Mouse (Mus musculus): ENCODE data around the gene Itm2c. TPM values are rescaled to one million over a fixed set of nuclear protein-coding genes. Genes with fewer than 3 reads are reported as not detected.

The Itm2c gene
- total and polyA plus RNA-seq, 3 experiments, result 76.6 to 107 (median 96.2) TPM

GRCm38 (mm10) chr1:85870001-85870400 is 24.1 kb upstream of the Itm2c start:
- TF ChIP-seq ZNF384 (IDR thresholded peaks at IDR 0.05; ENCODE audit: low read depth, low read length), result no peak
- no peak for TF ChIP-seq MAX (IDR thresholded peaks at IDR 0.05; ENCODE audit: low read length)
- no peak for TF ChIP-seq ETS1 (conservative IDR thresholded peaks at IDR 0.05; ENCODE audit: low read depth, low read length)
- no peak for TF ChIP-seq POLR2A (IDR thresholded peaks at IDR 0.05; ENCODE audit: low read depth, low read length)
- TF ChIP-seq KAT2A (IDR thresholded peaks at IDR 0.05; ENCODE audit: insufficient replicate concordance, low read length), result no peak
- TF ChIP-seq NELFE (IDR thresholded peaks at IDR 0.05; ENCODE audit: low read depth, low read length), result no peak
- no peak for TF ChIP-seq HCFC1 (IDR thresholded peaks at IDR 0.05; ENCODE audit: low read depth, low read length)
- Histone ChIP-seq H3K4me3 (replicated peaks in 1 of 3; ENCODE audit: low read depth in 2 of 3, low read length in 2 of 3, poor library complexity in 1 of 3) (no peak overlapping the region), H3K4me1 (ENCODE audit: control insufficient read depth in 1 of 2, insufficient read depth in 2 of 2) (no peaks in the 10 kb centered on the region), H3K27me3 (replicated peaks) (no peaks in the 10 kb centered on the region), H3K36me3 (replicated peaks in 1 of 2; ENCODE audit: control insufficient read depth in 1 of 2, insufficient read depth in 1 of 2, low read length in 1 of 2) (no peaks in the 10 kb centered on the region), H3K79me2 (replicated peaks; ENCODE audit: control insufficient read depth, extremely low read depth, insufficient read depth, poor library complexity, severe bottlenecking) (no peaks in the 10 kb centered on the region), H3K4me2 (ENCODE audit: insufficient read depth, low read depth, poor library complexity, severe bottlenecking) (no peak overlapping the region), H3K9me3 (replicated peaks; ENCODE audit: low read length) (peaks cover 9% of the 10 kb centered on the region), H3K27ac (ENCODE audit: insufficient read depth, low read depth) (no peak overlapping the region), H3K9ac (ENCODE audit: insufficient read depth, low read depth) (no peak overlapping the region)
- in situ Hi-C loops (cut with MboI; ENCODE audit: low pct_ligation_motif_present, low pct_unique_long_range_greater_than_20kb, low sequenced_read_pairs), result no loop called here
- DNase-seq (ENCODE audit: extremely low read depth), result no peak
- dilution Hi-C loops (cut with MboI; ENCODE audit: extremely low pct_ligation_motif_present, extremely low pct_unique_long_range_greater_than_20kb, low sequenced_read_pairs), result no loop called here

- Histone ChIP-seq H3K4me1 (ENCODE audit: control insufficient read depth in 1 of 2, insufficient read depth in 2 of 2) (no peaks in the 10 kb centered on the region), H3K27me3 (replicated peaks) (no peaks in the 10 kb centered on the region), H3K4me2 (ENCODE audit: insufficient read depth, low read depth, poor library complexity, severe bottlenecking) (no peak overlapping the region), H3K4me3 (replicated peaks in 1 of 3; ENCODE audit: low read depth in 2 of 3, low read length in 2 of 3, poor library complexity in 1 of 3) (no peak overlapping the region), H3K36me3 (replicated peaks in 1 of 2; ENCODE audit: control insufficient read depth in 1 of 2, insufficient read depth in 1 of 2, low read length in 1 of 2) (no peaks in the 10 kb centered on the region), H3K79me2 (replicated peaks; ENCODE audit: control insufficient read depth, extremely low read depth, insufficient read depth, poor library complexity, severe bottlenecking) (no peaks in the 10 kb centered on the region), H3K9ac (ENCODE audit: insufficient read depth, low read depth) (no peak overlapping the region), H3K9me3 (replicated peaks; ENCODE audit: low read length) (peaks cover 9% of the 10 kb centered on the region), H3K27ac (ENCODE audit: insufficient read depth, low read depth) (no peak overlapping the region)
- TF ChIP-seq CHD1 (IDR thresholded peaks at IDR 0.05; ENCODE audit: low read depth, low read length), result no peak
- no peak for TF ChIP-seq MXI1 (IDR thresholded peaks at IDR 0.05; ENCODE audit: low read depth, low read length)
- TF ChIP-seq EP300 (IDR thresholded peaks at IDR 0.05; ENCODE audit: low read length), result no peak
- TF ChIP-seq IRF4 (IDR thresholded peaks at IDR 0.05; ENCODE audit: low read depth, low read length), result no peak
- no peak for TF ChIP-seq SIN3A (IDR thresholded peaks at IDR 0.05; ENCODE audit: low read length)
- TF ChIP-seq BHLHE40 (IDR thresholded peaks at IDR 0.05; ENCODE audit: low read depth, low read length), result no peak
- TF ChIP-seq NRF1 (IDR thresholded peaks at IDR 0.05; ENCODE audit: low read depth, low read length), result no peak
- no peak for TF ChIP-seq ZKSCAN1 (IDR thresholded peaks at IDR 0.05; ENCODE audit: borderline replicate concordance, low read depth, low read length)
- TF ChIP-seq POLR2A (IDR thresholded peaks at IDR 0.05; ENCODE audit: low read depth, low read length), result no peak
- TF ChIP-seq ZNF384 (IDR thresholded peaks at IDR 0.05; ENCODE audit: low read depth, low read length), result no peak
- TF ChIP-seq UBTF (IDR thresholded peaks at IDR 0.05; ENCODE audit: low read depth, low read length), result no peak
- TF ChIP-seq RCOR1 (conservative IDR thresholded peaks at IDR 0.05; ENCODE audit: low read depth, low read length), result no peak
- TF ChIP-seq ELF1 (IDR thresholded peaks at IDR 0.05; ENCODE audit: low read depth, low read length), result no peak
- no peak for TF ChIP-seq MYC (IDR thresholded peaks at IDR 0.05; ENCODE audit: low read depth, low read length)
- dilution Hi-C loops (cut with MboI; ENCODE audit: extremely low pct_ligation_motif_present, extremely low pct_unique_long_range_greater_than_20kb, low sequenced_read_pairs), result no loop called here
- in situ Hi-C loops (cut with MboI; ENCODE audit: low pct_ligation_motif_present, low pct_unique_long_range_greater_than_20kb, low sequenced_read_pairs), result no loop called here
- DNase-seq (ENCODE audit: extremely low read depth), result no peak
Observed at GRCm38 (mm10) chr1:85870546-85870945, 23.5 kb upstream of the Itm2c start.

Data from CH12.LX (cell line).